Mouse (Mus musculus) MEL (cell line): Measurements from ENCODE around the gene Sfxn4. TPM values are rescaled to one million over a fixed set of nuclear protein-coding genes. Genes with fewer than 3 reads are reported as not detected.

Source experiments
- DNase-seq: peaks from one replicate; pipeline ENCODE4 v3.0.0; 2011; ENCODE audit warnings: low read depth, low spot score
- H3K27ac ChIP-seq: 2 replicates; pipeline ENCODE4 v1.5.1; 2012; ENCODE audit warnings: low read depth, mild to moderate bottlenecking, control low read depth, low read length, moderate library complexity; ENCODE audit not compliant: control insufficient read depth
- H3K27me3 ChIP-seq, 2 experiments: fragments of 150-350 bp in 1 of 2; sonication (generic) in 1 of 2; 2 replicates each; pipeline ENCODE4 v1.6.1; 2012; ENCODE audit warnings: low read length in 2 of 2, mild to moderate bottlenecking in 2 of 2, improper control_type of control experiment in 1 of 2, moderate library complexity in 1 of 2; ENCODE audit not compliant: insufficient read depth in 2 of 2, control insufficient read depth in 1 of 2
- H3K36me3 ChIP-seq, 2 experiments: 2 replicates each; pipeline ENCODE4 v1.6.1; 2012 to 2014; ENCODE audit warnings: low read length in 2 of 2, improper control_type of control experiment in 1 of 2, inconsistent platforms in 1 of 2, mild to moderate bottlenecking in 1 of 2; ENCODE audit not compliant: insufficient read depth in 2 of 2, control insufficient read depth in 1 of 2
- H3K4me1 ChIP-seq, 2 experiments: fragments of 150-350 bp in 1 of 2; sonication (generic) in 1 of 2; 2 replicates each; pipeline ENCODE4 v1.6.1; 2012; ENCODE audit warnings: low read length in 2 of 2, improper control_type of control experiment in 1 of 2, mild to moderate bottlenecking in 1 of 2; ENCODE audit not compliant: insufficient read depth in 2 of 2, control insufficient read depth in 1 of 2
- H3K4me3 ChIP-seq, 2 experiments: fragments of 150-350 bp in 1 of 2; sonication (generic) in 1 of 2; 2 replicates each; pipeline ENCODE4 v1.5.1; 2012; ENCODE audit warnings: low read depth in 2 of 2, low read length in 2 of 2, mild to moderate bottlenecking in 2 of 2, moderate library complexity in 2 of 2, control low read depth in 1 of 2, improper control_type of control experiment in 1 of 2; ENCODE audit not compliant: control insufficient read depth in 1 of 2, insufficient read depth in 1 of 2
- H3K79me2 ChIP-seq: 2 replicates; pipeline ENCODE4 v1.6.1; 2012; ENCODE audit warnings: mild to moderate bottlenecking, low read length, moderate library complexity; ENCODE audit not compliant: control insufficient read depth, poor library complexity, insufficient read depth
- H3K9ac ChIP-seq: 2 replicates; pipeline ENCODE4 v1.6.1; 2012; ENCODE audit warnings: low read depth, mild to moderate bottlenecking, control low read depth, low read length, moderate library complexity; ENCODE audit not compliant: control insufficient read depth, poor library complexity, severe bottlenecking
- H3K9me3 ChIP-seq: fragments of 150-350 bp; sonication (generic); replicated peaks from 2 replicates; pipeline ENCODE4 v1.6.1; 2012; ENCODE audit warnings: mild to moderate bottlenecking, low read length, improper control_type of control experiment, moderate library complexity; ENCODE audit not compliant: insufficient read depth
- CHD1 ChIP-seq: IDR thresholded peaks from 2 replicates; pipeline ENCODE4 v1.6.1; 2012; ENCODE audit warnings: low read depth, mild to moderate bottlenecking, inconsistent platforms, low read length, improper control_type of control experiment
- CTCF ChIP-seq, 3 experiments: IDR thresholded peaks in 2 of 3; conservative IDR thresholded peaks in 1 of 3; 2 replicates each; pipeline ENCODE4 v1.5.1; 2011 to 2012; ENCODE audit warnings: low read length in 3 of 3, low read depth in 2 of 3, mild to moderate bottlenecking in 2 of 3, improper control_type of control experiment in 1 of 3, inconsistent platforms in 1 of 3, mixed read lengths in 1 of 3, moderate library complexity in 1 of 3; ENCODE audit not compliant: control insufficient read depth in 1 of 3, insufficient read depth in 1 of 3, poor library complexity in 1 of 3, severe bottlenecking in 1 of 3
- E2F4 ChIP-seq: IDR thresholded peaks from 2 replicates; pipeline ENCODE4 v1.6.1; 2011; ENCODE audit warnings: low read depth, low read length, improper control_type of control experiment, borderline replicate concordance
- ELF1 ChIP-seq: IDR thresholded peaks from 2 replicates; pipeline ENCODE4 v1.6.1; 2014; ENCODE audit warnings: low read depth, mild to moderate bottlenecking, inconsistent platforms, low read length, improper control_type of control experiment, moderate library complexity
- EP300 ChIP-seq, 2 experiments: IDR thresholded peaks; 2 replicates each; pipeline ENCODE4 v1.6.1; 2011; ENCODE audit warnings: improper control_type of control experiment in 2 of 2, low read length in 2 of 2, low read depth in 1 of 2, mild to moderate bottlenecking in 1 of 2
- ETS1 ChIP-seq: IDR thresholded peaks from 2 replicates; pipeline ENCODE4 v1.6.1; 2012; ENCODE audit warnings: low read depth, mild to moderate bottlenecking, inconsistent platforms, low read length, improper control_type of control experiment, moderate library complexity
- GABPA ChIP-seq: IDR thresholded peaks from 2 replicates; pipeline ENCODE4 v1.6.1; 2012; ENCODE audit warnings: low read depth, mild to moderate bottlenecking, inconsistent platforms, low read length, improper control_type of control experiment, moderate library complexity
- HCFC1 ChIP-seq: IDR thresholded peaks from 2 replicates; pipeline ENCODE4 v1.6.1; 2012; ENCODE audit warnings: low read depth, mild to moderate bottlenecking, inconsistent platforms, low read length, improper control_type of control experiment, moderate library complexity
- JUND ChIP-seq: IDR thresholded peaks from 2 replicates; pipeline ENCODE4 v1.6.1; 2011; ENCODE audit warnings: low read depth, mild to moderate bottlenecking, improper control_type of control experiment, low read length
- KAT2A ChIP-seq: conservative IDR thresholded peaks from 2 replicates; pipeline ENCODE4 v1.6.1; 2012; ENCODE audit warnings: low read depth, low read length, improper control_type of control experiment, inconsistent platforms
- MAX ChIP-seq: IDR thresholded peaks from 2 replicates; pipeline ENCODE4 v1.6.1; 2011; ENCODE audit warnings: low read length, improper control_type of control experiment
- MAZ ChIP-seq: IDR thresholded peaks from 2 replicates; pipeline ENCODE4 v1.6.1; 2012; ENCODE audit warnings: low read depth, mild to moderate bottlenecking, inconsistent platforms, low read length, improper control_type of control experiment
- MEF2A ChIP-seq: IDR thresholded peaks from 2 replicates; pipeline ENCODE4 v1.6.1; 2014; ENCODE audit warnings: low read depth, mild to moderate bottlenecking, inconsistent platforms, low read length, improper control_type of control experiment; ENCODE audit not compliant: poor library complexity, insufficient replicate concordance, severe bottlenecking; ENCODE audit errors: extremely low read depth
- MXI1 ChIP-seq: IDR thresholded peaks from 2 replicates; pipeline ENCODE4 v1.6.1; 2011; ENCODE audit warnings: mild to moderate bottlenecking, low read depth, low read length, improper control_type of control experiment
- MYB ChIP-seq: IDR thresholded peaks from 2 replicates; pipeline ENCODE4 v1.6.1; 2011; ENCODE audit warnings: mild to moderate bottlenecking, low read depth, low read length, improper control_type of control experiment
- MYC ChIP-seq: IDR thresholded peaks from 2 replicates; pipeline ENCODE4 v1.6.1; 2011; ENCODE audit warnings: low read depth, mild to moderate bottlenecking, low read length, improper control_type of control experiment, moderate library complexity
- NELFE ChIP-seq: IDR thresholded peaks from 2 replicates; pipeline ENCODE4 v1.6.1; 2011; ENCODE audit warnings: low read depth, low read length, improper control_type of control experiment
- NRF1 ChIP-seq: IDR thresholded peaks from 2 replicates; pipeline ENCODE4 v1.6.1; 2014; ENCODE audit warnings: low read depth, mild to moderate bottlenecking, inconsistent platforms, low read length, improper control_type of control experiment, moderate library complexity; ENCODE audit not compliant: poor library complexity, insufficient read depth, severe bottlenecking
- POLR2A ChIP-seq, 2 experiments: IDR thresholded peaks; 2 replicates each; pipeline ENCODE4 v1.6.1; 2011 to 2012; ENCODE audit warnings: low read length in 2 of 2, mild to moderate bottlenecking in 2 of 2, control low read depth in 1 of 2, improper control_type of control experiment in 1 of 2, low read depth in 1 of 2, moderate library complexity in 1 of 2; ENCODE audit not compliant: control insufficient read depth in 1 of 2, insufficient read depth in 1 of 2, poor library complexity in 1 of 2
- POLR2AphosphoS2 ChIP-seq: IDR thresholded peaks from 2 replicates; pipeline ENCODE4 v1.6.1; 2011; ENCODE audit warnings: low read length, improper control_type of control experiment
- POLR2AphosphoS5 ChIP-seq: IDR thresholded peaks from 2 replicates; pipeline ENCODE4 v1.6.1; 2012; ENCODE audit warnings: low read depth, borderline replicate concordance, mild to moderate bottlenecking, inconsistent platforms, low read length, moderate library complexity, mixed read lengths
- RAD21 ChIP-seq: IDR thresholded peaks from 2 replicates; pipeline ENCODE4 v1.6.1; 2011; ENCODE audit warnings: mild to moderate bottlenecking, low read depth, low read length, improper control_type of control experiment
- RCOR1 ChIP-seq: IDR thresholded peaks from 2 replicates; pipeline ENCODE4 v1.6.1; 2012; ENCODE audit warnings: low read depth, mild to moderate bottlenecking, inconsistent platforms, low read length, improper control_type of control experiment
- SIN3A ChIP-seq: IDR thresholded peaks from 2 replicates; pipeline ENCODE4 v1.6.1; 2012; ENCODE audit warnings: low read length, improper control_type of control experiment, inconsistent platforms
- SMC3 ChIP-seq: IDR thresholded peaks from 2 replicates; pipeline ENCODE4 v1.6.1; 2011; ENCODE audit warnings: low read depth, low read length, improper control_type of control experiment
- TBP ChIP-seq: IDR thresholded peaks from 2 replicates; pipeline ENCODE4 v1.8.0; 2011; ENCODE audit warnings: low read depth, low read length, improper control_type of control experiment
- TCF12 ChIP-seq: IDR thresholded peaks from 2 replicates; pipeline ENCODE4 v1.6.1; 2014; ENCODE audit warnings: low read depth, mild to moderate bottlenecking, inconsistent platforms, low read length, improper control_type of control experiment, moderate library complexity
- UBTF ChIP-seq: IDR thresholded peaks from 2 replicates; pipeline ENCODE4 v1.6.1; 2012; ENCODE audit warnings: low read depth, mild to moderate bottlenecking, inconsistent platforms, low read length, improper control_type of control experiment, moderate library complexity, borderline replicate concordance; ENCODE audit not compliant: insufficient read depth
- USF1 ChIP-seq: IDR thresholded peaks from 2 replicates; pipeline ENCODE4 v1.6.1; 2014; ENCODE audit warnings: low read depth, mild to moderate bottlenecking, inconsistent platforms, low read length, improper control_type of control experiment, moderate library complexity
- USF2 ChIP-seq, 2 experiments: IDR thresholded peaks; 2 replicates each; pipeline ENCODE4 v1.6.1; 2011 to 2012; ENCODE audit warnings: improper control_type of control experiment in 2 of 2, low read length in 2 of 2, borderline replicate concordance in 1 of 2, inconsistent platforms in 1 of 2, low read depth in 1 of 2, mild to moderate bottlenecking in 1 of 2; ENCODE audit not compliant: insufficient read depth in 1 of 2
- ZC3H11A ChIP-seq: IDR thresholded peaks from 2 replicates; pipeline ENCODE4 v1.6.1; 2012; ENCODE audit warnings: low read depth, mild to moderate bottlenecking, inconsistent platforms, low read length, improper control_type of control experiment
- ZKSCAN1 ChIP-seq: IDR thresholded peaks from 2 replicates; pipeline ENCODE4 v1.6.1; 2012; ENCODE audit warnings: low read depth, mild to moderate bottlenecking, inconsistent platforms, low read length, improper control_type of control experiment, moderate library complexity
- ZMIZ1 ChIP-seq: IDR thresholded peaks from 2 replicates; pipeline ENCODE4 v1.6.1; 2012; ENCODE audit warnings: low read depth, mild to moderate bottlenecking, inconsistent platforms, low read length, improper control_type of control experiment, moderate library complexity
- polyA plus RNA-seq, 2 experiments: library from polyadenylated mRNA; stranded (reverse) in 1 of 2; unstranded in 1 of 2; fragments of >175 nt in 1 of 2; fragments of >200 nt in 1 of 2; gene quantifications; 2 replicates each; pipeline versions ENCODE4 v1.2.1 to v1.2.4; 2012; ENCODE audit warnings: low replicate concordance in 2 of 2, low read depth in 1 of 2; ENCODE audit not compliant: insufficient read length in 2 of 2, insufficient read depth in 1 of 2, missing spikeins in 1 of 2
- total RNA-seq: library from RNA; depleted of rRNA; stranded (reverse); fragments of 300-350 nt; gene quantifications from 2 replicates; pipeline ENCODE4 v1.2.3, GENCODE M21; 2012

Sfxn4 gene
- total and polyA plus RNA-seq, 3 experiments: 1.3 to 9.3 TPM; not detected in 1

- Histone ChIP-seq H3K36me3 (peaks cover 2 to 20% of the 10 kb centered on the region in 2 experiments), H3K27me3 (no peaks in the 10 kb centered on the region), H3K9me3 (no peaks in the 10 kb centered on the region), H3K27ac (peak within 1 kb of the TSS; percentile 34), H3K4me3 (peak within 1 kb of the TSS; percentile 67 to 96), H3K4me1 (peaks cover 11 to 13% of the 10 kb centered on the region in 2 experiments), H3K9ac (peak within 1 kb of the TSS; percentile 72), H3K79me2 (peaks cover 10% of the 10 kb centered on the region)
- peak; percentile 99 for DNase-seq
- peak; percentile 80 for TF ChIP-seq SMC3
- TF ChIP-seq RCOR1: peak; percentile 54
- peak; percentile 49; the same call in 1 of the 2 replicates for TF ChIP-seq POLR2AphosphoS5
- no peak for TF ChIP-seq JUND
- peak; percentile 64 for TF ChIP-seq RAD21
- 0 out of 2 replicates have a peak, but pooled peaks have one; percentile 15 for TF ChIP-seq NRF1
- peak; percentile 45 to 95 (median 79) for TF ChIP-seq CTCF (IDR thresholded peaks at IDR 0.05 in 2 of 3, conservative IDR thresholded peaks at IDR 0.05 in 1 of 3; ENCODE audit: control insufficient read depth in 1 of 3, insufficient read depth in 1 of 3, low read depth in 2 of 3, low read length in 3 of 3, poor library complexity in 1 of 3, severe bottlenecking in 1 of 3)
- TF ChIP-seq ZKSCAN1: no peak
- peak; percentile 85 to 89 for TF ChIP-seq POLR2A (IDR thresholded peaks at IDR 0.05; ENCODE audit: control insufficient read depth in 1 of 2, insufficient read depth in 1 of 2, low read depth in 1 of 2, low read length in 2 of 2, poor library complexity in 1 of 2)
- peak; percentile 87 for TF ChIP-seq ZMIZ1
- TF ChIP-seq MYC: peak; percentile 37; the same call in 1 of the 2 replicates
- 0 out of 2 replicates have a peak, but pooled peaks have one; percentile 31 for TF ChIP-seq UBTF
- TF ChIP-seq E2F4: no peak
- TF ChIP-seq ELF1: peak; percentile 79
- TF ChIP-seq MAZ: peak; percentile 55; the same call in 1 of the 2 replicates
- TF ChIP-seq MEF2A: no peak
- peak in 1 of 2 experiments; percentile 38; a peak in 1 of 4 replicates for TF ChIP-seq EP300 (IDR thresholded peaks at IDR 0.05; ENCODE audit: low read depth in 1 of 2, low read length in 2 of 2)
- TF ChIP-seq NELFE: peak; percentile 88
- no peak for TF ChIP-seq CHD1
- TF ChIP-seq MXI1: peak; percentile 61; the same call in 1 of the 2 replicates
- peak; percentile 29; the same call in 1 of the 2 replicates for TF ChIP-seq USF1
- TF ChIP-seq MYB: no peak
- peak; percentile 32; the same call in 1 of the 2 replicates for TF ChIP-seq MAX
- peak; percentile 79 for TF ChIP-seq HCFC1
- TF ChIP-seq KAT2A: no peak; the same call in 1 of the 2 replicates
- peak; percentile 90 for TF ChIP-seq POLR2AphosphoS2
- TF ChIP-seq TCF12: peak; percentile 69
- TF ChIP-seq ETS1: peak; percentile 54; the same call in 1 of the 2 replicates
- TF ChIP-seq USF2 (IDR thresholded peaks at IDR 0.05; ENCODE audit: borderline replicate concordance in 1 of 2, insufficient read depth in 1 of 2, low read depth in 1 of 2, low read length in 2 of 2): no peak
- TF ChIP-seq TBP: peak; percentile 68
- peak; percentile 69 for TF ChIP-seq SIN3A
- 0 out of 2 replicates have a peak, but pooled peaks have one; percentile 36 for TF ChIP-seq GABPA
- peak; percentile 59 for TF ChIP-seq ZC3H11A
These were observed 49.9 kb downstream of the Sfxn4 start, which contains the start of gene Fam45a for GRCm38 (mm10) chr19:60811098-60812035. TSS of gene Fam45a (plus strand) at chr19:60811585.
